Mouse (Mus musculus): Measurements from ENCODE around the gene Cenpl.

- TF ChIP-seq CTCF (IDR thresholded peaks at IDR 0.05; ENCODE audit: borderline replicate concordance, control insufficient read depth, extremely low read depth, insufficient read depth, low read length, poor library complexity) (no peak), POLR2A (IDR thresholded peaks at IDR 0.05; ENCODE audit: control insufficient read depth, extremely low read depth, insufficient read depth, low read length, poor library complexity) (no peak)
These were observed 38.7 kb downstream of the Cenpl start for GRCm38 (mm10) chr1:161109216-161109615.
